Mouse (Mus musculus): ENCODE data around the gene Gm14862. TPM values are rescaled to one million over a fixed set of nuclear protein-coding genes. Genes with fewer than 3 reads are reported as not detected.
A peak's percentile ranks its signal among the peaks of the same experiment; 100 is the strongest.
"Not testable (repeated sequence)": the region's sequence is repeated elsewhere in the genome, so short reads cannot be mapped to it uniquely, and the experiment has no call there.

The Gm14862 gene
- polyA plus RNA-seq (2015; fragmentation: Nextera tagmentation; extraction: Ambion mirVana) = not detected in 2 replicates

- no peak for ATAC-seq (ENCODE audit: insufficient number of reproducible peaks, insufficient read depth, low FRiP score, low TSS enrichment, low read depth)
- H3K4me2 ChIP-seq = no peak within 1 kb of the TSS
- H3K9ac ChIP-seq = no peak within 1 kb of the TSS
- H3K27ac ChIP-seq = no peak within 1 kb of the TSS
- H3K36me3 ChIP-seq = no peaks in the 10 kb centered on the region
- no peaks in the 10 kb centered on the region for H3K4me1 ChIP-seq
- no peak within 1 kb of the TSS for H3K4me3 ChIP-seq
- 79% methylated on average over 5 of the region's 5 CpGs for WGBS
- no peaks in the 10 kb centered on the region for H3K9me3 ChIP-seq
- H3K27me3 ChIP-seq = no peaks in the 10 kb centered on the region
Measured at GRCm38 (mm10) chrX:9256766-9257165, at the start of gene Gm14862. Gm14862 (minus strand) TSS chrX:9256899.

- Histone ChIP-seq H3K27me3 (no peaks in the 10 kb centered on the region), H3K4me3 (no peak overlapping the region), H3K27ac (no peak overlapping the region), H3K9ac (no peak overlapping the region), H3K4me1 (no peaks in the 10 kb centered on the region), H3K9me3 (no peaks in the 10 kb centered on the region), H3K36me3 (no peaks in the 10 kb centered on the region), H3K4me2 (no peak overlapping the region)
- WGBS = 74% methylated on average over 1 of the region's 1 CpGs
- ATAC-seq (ENCODE audit: insufficient number of reproducible peaks, insufficient read depth, low FRiP score, low TSS enrichment, low read depth) = no peak
Measured at GRCm38 (mm10) chrX:9303455-9303854, 46.8 kb upstream of the Gm14862 start.

GRCm38 (mm10) chrX:9302791-9303190 is 46.1 kb upstream of the Gm14862 start:
- Histone ChIP-seq H3K27ac (no peak overlapping the region), H3K9ac (no peak overlapping the region), H3K4me2 (no peak overlapping the region), H3K9me3 (no peaks in the 10 kb centered on the region), H3K4me1 (no peaks in the 10 kb centered on the region), H3K4me3 (no peak overlapping the region), H3K27me3 (no peaks in the 10 kb centered on the region), H3K36me3 (no peaks in the 10 kb centered on the region)
- ATAC-seq (ENCODE audit: insufficient number of reproducible peaks, insufficient read depth, low FRiP score, low TSS enrichment, low read depth) = no peak
- WGBS = 80% methylated on average over 5 of the region's 5 CpGs

GRCm38 (mm10) chrX:9298413-9298864 is 41.7 kb upstream of the Gm14862 start:
- no peak overlapping the region for H3K4me2 ChIP-seq
- no peaks in the 10 kb centered on the region for H3K27me3 ChIP-seq
- no peak overlapping the region for H3K27ac ChIP-seq
- no peak for ATAC-seq (ENCODE audit: insufficient number of reproducible peaks, insufficient read depth, low FRiP score, low TSS enrichment, low read depth)
- WGBS = 86% methylated on average over 5 of the region's 5 CpGs
- H3K36me3 ChIP-seq = no peaks in the 10 kb centered on the region
- no peak overlapping the region for H3K9ac ChIP-seq
- H3K4me3 ChIP-seq = no peak overlapping the region
- H3K9me3 ChIP-seq = no peaks in the 10 kb centered on the region
- no peaks in the 10 kb centered on the region for H3K4me1 ChIP-seq

GRCm38 (mm10) chrX:9293140-9293829 is 36.6 kb upstream of the Gm14862 start:
- not testable (repeated sequence) for H3K27ac ChIP-seq, H3K27me3 ChIP-seq
- WGBS = 82% methylated on average over 4 of the region's 4 CpGs

GRCm38 (mm10) chrX:9283464-9283863 is 26.8 kb upstream of the Gm14862 start, which contains the start of gene H2al1m:
H2al1m (plus strand) TSS chrX:9283764.
- H3K9me3 ChIP-seq; H3K9ac ChIP-seq; H3K27ac ChIP-seq; H3K4me2 ChIP-seq; H3K27me3 ChIP-seq; H3K36me3 ChIP-seq; ATAC-seq (ENCODE audit: insufficient number of reproducible peaks, insufficient read depth, low FRiP score, low TSS enrichment, low read depth); H3K4me1 ChIP-seq; H3K4me3 ChIP-seq: not testable (repeated sequence)
- WGBS = no CpG with 5 or more reads among the region's 1 CpGs

More at GRCm38 (mm10) chrX:9293140-9293829, 36.6 kb upstream of the Gm14862 start:
- not testable (repeated sequence) for H3K4me1 ChIP-seq; H3K36me3 ChIP-seq; ATAC-seq (ENCODE audit: insufficient number of reproducible peaks, insufficient read depth, low FRiP score, low TSS enrichment, low read depth); H3K4me3 ChIP-seq; H3K9ac ChIP-seq; H3K4me2 ChIP-seq; H3K9me3 ChIP-seq

- no peak for ATAC-seq (ENCODE audit: insufficient number of reproducible peaks, insufficient read depth, low FRiP score, low TSS enrichment, low read depth)
- Histone ChIP-seq H3K4me2 (no peak overlapping the region), H3K4me3 (no peak overlapping the region), H3K4me1 (no peaks in the 10 kb centered on the region), H3K27me3 (peaks cover 7% of the 10 kb centered on the region; the same call in 1 of the 2 replicates), H3K9me3 (no peaks in the 10 kb centered on the region), H3K27ac (no peak overlapping the region), H3K9ac (no peak overlapping the region), H3K36me3 (no peaks in the 10 kb centered on the region)
- 73% methylated on average over 8 of the region's 8 CpGs for WGBS
Measured at GRCm38 (mm10) chrX:9274321-9274720, 17.6 kb upstream of the Gm14862 start.

- no peaks in the 10 kb centered on the region for H3K4me1 ChIP-seq
- H3K27ac ChIP-seq = no peak overlapping the region
- H3K36me3 ChIP-seq = no peaks in the 10 kb centered on the region
- H3K9ac ChIP-seq = no peak overlapping the region
- peak overlapping the region; percentile 56 for H3K4me3 ChIP-seq
- 60% methylated on average over 12 of the region's 12 CpGs for WGBS
- no peaks in the 10 kb centered on the region for H3K9me3 ChIP-seq
- H3K4me2 ChIP-seq = peak overlapping the region; percentile 61
- no peak for ATAC-seq (ENCODE audit: insufficient number of reproducible peaks, insufficient read depth, low FRiP score, low TSS enrichment, low read depth)
- H3K27me3 ChIP-seq = peaks cover 7% of the 10 kb centered on the region; the same call in 1 of the 2 replicates
Measured at GRCm38 (mm10) chrX:9273377-9274002, 16.8 kb upstream of the Gm14862 start.

GRCm38 (mm10) chrX:9272460-9273361 is 16.0 kb upstream of the Gm14862 start, which contains the start of gene Xk:
Xk (plus strand) TSS chrX:9272756.
- Histone ChIP-seq H3K27me3 (peaks cover 7% of the 10 kb centered on the region; the same call in 1 of the 2 replicates), H3K36me3 (no peaks in the 10 kb centered on the region), H3K4me1 (no peaks in the 10 kb centered on the region), H3K4me3 (peak within 1 kb of the TSS; percentile 56), H3K9ac (peak within 1 kb of the TSS; percentile 66), H3K9me3 (no peaks in the 10 kb centered on the region), H3K27ac (no peak within 1 kb of the TSS), H3K4me2 (peak within 1 kb of the TSS; percentile 61)
- ATAC-seq (ENCODE audit: insufficient number of reproducible peaks, insufficient read depth, low FRiP score, low TSS enrichment, low read depth) = peak; percentile 72; the same call in 1 of the 2 replicates
- WGBS = 14% methylated on average over 89 of the region's 94 CpGs

- H3K4me2 ChIP-seq = peak overlapping the region; percentile 61
- H3K9me3 ChIP-seq = no peaks in the 10 kb centered on the region
- no peak for ATAC-seq (ENCODE audit: insufficient number of reproducible peaks, insufficient read depth, low FRiP score, low TSS enrichment, low read depth)
- H3K27me3 ChIP-seq = peaks cover 7% of the 10 kb centered on the region; the same call in 1 of the 2 replicates
- H3K9ac ChIP-seq = peak overlapping the region; percentile 66; the same call in 1 of the 2 replicates
- no peaks in the 10 kb centered on the region for H3K36me3 ChIP-seq
- H3K4me3 ChIP-seq = peak overlapping the region; percentile 56
- H3K4me1 ChIP-seq = no peaks in the 10 kb centered on the region
- WGBS = 29% methylated on average over 8 of the region's 8 CpGs
- H3K27ac ChIP-seq = no peak overlapping the region
Measured at GRCm38 (mm10) chrX:9271947-9272459, 15.3 kb upstream of the Gm14862 start.

GRCm38 (mm10) chrX:9271112-9271511 is 14.4 kb upstream of the Gm14862 start:
- Histone ChIP-seq H3K4me1 (no peaks in the 10 kb centered on the region), H3K36me3 (no peaks in the 10 kb centered on the region), H3K27me3 (peaks cover 7% of the 10 kb centered on the region; the same call in 1 of the 2 replicates), H3K4me2 (no peak overlapping the region), H3K9me3 (no peaks in the 10 kb centered on the region), H3K9ac (no peak overlapping the region), H3K4me3 (no peak overlapping the region), H3K27ac (no peak overlapping the region)
- ATAC-seq (ENCODE audit: insufficient number of reproducible peaks, insufficient read depth, low FRiP score, low TSS enrichment, low read depth) = no peak
- 71% methylated on average over 3 of the region's 3 CpGs for whole genome bisulfite sequencing

Measured in embryonic facial prominence, embryonic 13.5 days (tissue).